In the genomic region with DNA sequence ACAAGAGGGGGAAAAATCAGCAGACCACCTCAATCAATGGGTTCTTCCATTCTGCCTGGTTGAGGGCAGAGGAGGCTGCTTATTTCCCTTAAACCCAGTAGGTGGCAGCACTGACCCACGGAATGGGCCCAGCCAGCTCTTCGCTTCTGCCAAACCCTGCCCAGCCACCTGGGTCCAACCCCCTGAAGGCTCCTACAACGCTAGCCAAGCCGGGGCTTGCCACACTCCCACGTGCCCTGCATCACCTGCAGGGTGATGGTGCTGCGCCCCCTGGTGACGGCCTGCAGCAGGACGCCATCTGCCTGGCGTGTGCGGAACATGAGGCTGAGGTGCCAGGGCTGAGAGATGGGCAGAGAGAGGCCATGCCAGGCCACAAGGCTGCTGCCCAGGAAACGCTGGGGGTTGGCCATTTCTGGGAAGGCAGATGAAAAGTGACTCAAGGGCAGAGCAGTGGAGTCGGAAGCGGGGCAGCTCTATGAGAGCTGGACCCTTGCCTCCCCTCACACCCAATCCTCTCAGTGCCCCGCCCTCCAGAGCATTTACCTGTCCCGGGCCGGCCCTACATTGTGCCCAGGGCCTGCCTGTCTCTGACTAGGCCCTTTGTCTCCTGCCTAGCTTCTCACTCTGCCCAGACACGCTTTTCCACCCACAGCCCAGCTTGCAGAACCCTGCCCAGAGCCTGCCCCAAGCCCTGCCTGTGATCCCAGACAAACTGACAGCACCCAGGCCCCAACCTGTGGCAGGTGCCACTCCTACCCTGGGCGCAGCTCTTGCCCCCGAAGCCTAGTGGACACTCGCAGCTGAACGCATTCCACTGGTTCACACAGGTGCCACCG, we compare ENCODE assay signal across 1 mouse cellular context.
A peak's percentile ranks its signal among the peaks of the same experiment; 100 is the strongest.
TF ChIP-seq lines count a peak whose summit lies in the region.

No protein-coding gene starts in this region.

TF ChIP-seq in CH12.LX, 34 proteins besides CTCF, POLR2A, EP300 and RAD21:
- TF ChIP-seq MYC (IDR thresholded peaks at IDR 0.05; ENCODE audit: low read depth, low read length) (peak; percentile 98), TBP (conservative IDR thresholded peaks at IDR 0.05; ENCODE audit: low read depth, low read length) (0 out of 2 replicates have a peak, but pooled peaks have one; percentile 26), USF2 (conservative IDR thresholded peaks at IDR 0.05; ENCODE audit: low read depth, low read length) (peak; percentile 74; the same call in 1 of the 2 replicates), ETS1 (conservative IDR thresholded peaks at IDR 0.05; ENCODE audit: low read depth, low read length) (peak; percentile 65), MEF2A (IDR thresholded peaks at IDR 0.05; ENCODE audit: borderline replicate concordance, low read depth, low read length) (peak; percentile 84), UBTF (IDR thresholded peaks at IDR 0.05; ENCODE audit: low read depth, low read length) (peak; percentile 65; the same call in 1 of the 2 replicates), IRF4 (IDR thresholded peaks at IDR 0.05; ENCODE audit: low read depth, low read length) (peak; percentile 79), NELFE (IDR thresholded peaks at IDR 0.05; ENCODE audit: low read depth, low read length) (peak; percentile 58; the same call in 1 of the 2 replicates), HCFC1 (IDR thresholded peaks at IDR 0.05; ENCODE audit: low read depth, low read length) (peak; percentile 35; the same call in 1 of the 2 replicates), MXI1 (IDR thresholded peaks at IDR 0.05; ENCODE audit: low read depth, low read length) (peak; percentile 98), MAZ (IDR thresholded peaks at IDR 0.05; ENCODE audit: low read depth, low read length) (0 out of 2 replicates have a peak, but pooled peaks have one; percentile 17), TCF12 (IDR thresholded peaks at IDR 0.05; ENCODE audit: low read depth, low read length) (peak; percentile 95), USF1 (IDR thresholded peaks at IDR 0.05; ENCODE audit: low read depth, low read length) (peak; percentile 82), JUN (IDR thresholded peaks at IDR 0.05; ENCODE audit: insufficient read depth, low read depth, low read length) (no peak), JUND (conservative IDR thresholded peaks at IDR 0.05; ENCODE audit: low read depth, low read length) (no peak), MAFK (IDR thresholded peaks at IDR 0.05; ENCODE audit: insufficient replicate concordance, low read length) (no peak), ELF1 (IDR thresholded peaks at IDR 0.05; ENCODE audit: low read depth, low read length) (peak; percentile 59), E2F4 (IDR thresholded peaks at IDR 0.05; ENCODE audit: insufficient replicate concordance, low read depth, low read length) (no peak), SMC3 (IDR thresholded peaks at IDR 0.05; ENCODE audit: low read depth, low read length) (peak; percentile 79), NRF1 (IDR thresholded peaks at IDR 0.05; ENCODE audit: low read depth, low read length) (peak; percentile 55), SIN3A (IDR thresholded peaks at IDR 0.05; ENCODE audit: low read length) (peak; percentile 79), CHD1 (IDR thresholded peaks at IDR 0.05; ENCODE audit: low read depth, low read length) (peak; percentile 97; the same call in 1 of the 2 replicates), ZKSCAN1 (IDR thresholded peaks at IDR 0.05; ENCODE audit: borderline replicate concordance, low read depth, low read length) (no peak), KAT2A (IDR thresholded peaks at IDR 0.05; ENCODE audit: insufficient replicate concordance, low read length) (no peak), MAX (IDR thresholded peaks at IDR 0.05; ENCODE audit: low read length) (peak; percentile 98), ZNF384 (IDR thresholded peaks at IDR 0.05; ENCODE audit: low read depth, low read length) (no peak), BHLHE40 (IDR thresholded peaks at IDR 0.05; ENCODE audit: low read depth, low read length) (peak; percentile 100), ZC3H11A (IDR thresholded peaks at IDR 0.05; ENCODE audit: low read depth, low read length) (peak; percentile 44; the same call in 1 of the 2 replicates)
